ENCODE assay signal across 9 mouse cellular contexts in genomic region chr2:32495185-32495726, GRCm38 (mm10). TPM values are rescaled to one million over a fixed set of nuclear protein-coding genes. Genes with fewer than 3 reads are reported as not detected.
DNase-seq lines count a peak whose midpoint lies in the region; ATAC-seq lines count a peak whose summit lies in the region.
"Had no signal": no experiment of that assay in that cellular context is flagged by ENCODE, and none has a peak within 500 bp of the region (broad histone marks: within the 10 kb centered on the region; RNA-seq: fewer than 3 reads in every experiment).

No protein-coding gene starts in this region.

- peaks cover 12% of the 10 kb centered on the region for H3K9me3 ChIP-seq in megakaryocyte, embryonic 14.5 days
- no peaks in the 10 kb centered on the region for H3K9me3 ChIP-seq in hindbrain, embryonic 12.5 days (replicated peaks)
- H3K9me3 ChIP-seq: midbrain, embryonic 12.5 days had no signal

- H3K36me3 ChIP-seq in megakaryocyte, embryonic 14.5 days (replicated peaks; ENCODE audit: low read length), result peaks cover 6% of the 10 kb centered on the region
- no peaks in the 10 kb centered on the region for H3K36me3 ChIP-seq in hindbrain, embryonic 12.5 days
- H3K36me3 ChIP-seq: midbrain, embryonic 12.5 days had no signal

- ATAC-seq in common myeloid progenitor, adult 5-6 weeks (replicated peaks; ENCODE audit: low read depth, poor library complexity, severe bottlenecking), result peak; percentile 91
- no peak for ATAC-seq in hindbrain, embryonic 12.5 days (ENCODE audit: low FRiP score)

- whole genome bisulfite sequencing in hindbrain, embryonic 12.5 days, result 78% methylated on average over 20 of the region's 20 CpGs

- H3K4me3 ChIP-seq in megakaryocyte, embryonic 14.5 days (replicated peaks), result peak overlapping the region; percentile 90
- H3K4me3 ChIP-seq in hindbrain, embryonic 12.5 days, result no peak overlapping the region
- H3K4me3 ChIP-seq: midbrain, embryonic 12.5 days had no signal

- H3K4me1 ChIP-seq in megakaryocyte, embryonic 14.5 days, result peaks cover 59% of the 10 kb centered on the region
- H3K4me1 ChIP-seq in hindbrain, embryonic 12.5 days, result no peaks in the 10 kb centered on the region
- H3K4me1 ChIP-seq: midbrain, embryonic 12.5 days had no signal

- peak; percentile 80 to 88 for DNase-seq in CD8-positive naive resting alpha-beta T cell, adult 2 months (ENCODE audit: low read depth in 2 of 2, low spot score in 2 of 2)
- DNase-seq in kidney, postnatal 10 days, result peak; percentile 67
- DNase-seq in cerebellum, adult 8-10 months, result no peak
- no peak for DNase-seq in testis, postnatal 10 days (ENCODE audit: low spot score)
- DNase-seq in layer of hippocampus, postnatal 36 days, result no peak

- no peak overlapping the region for H3K9ac ChIP-seq in hindbrain, embryonic 12.5 days
- H3K9ac ChIP-seq: midbrain, embryonic 12.5 days had no signal

- H3K27ac ChIP-seq in hindbrain, embryonic 12.5 days, result no peak overlapping the region
- H3K27ac ChIP-seq: midbrain, embryonic 12.5 days had no signal

- H3K27me3 ChIP-seq in megakaryocyte, embryonic 14.5 days (replicated peaks), result peaks cover 15% of the 10 kb centered on the region
- H3K27me3 ChIP-seq in hindbrain, embryonic 12.5 days, result no peaks in the 10 kb centered on the region
- H3K27me3 ChIP-seq: midbrain, embryonic 12.5 days had no signal

- H3K4me2 ChIP-seq in hindbrain, embryonic 12.5 days (replicated peaks), result no peak overlapping the region
- H3K4me2 ChIP-seq: midbrain, embryonic 12.5 days had no signal

RNA-seq across cellular contexts. Expression of gene Fam102a, which starts 39.9 kb away (rescaled TPM):
- 3.6 and 3.9 TPM in 2 replicates for total RNA-seq in common myeloid progenitor, adult 5-6 weeks (2017)
- polyA plus RNA-seq in megakaryocyte, embryonic 14.5 days (2012; ENCODE audit: insufficient read depth, low replicate concordance), result 0.64 and 1.8 TPM in 2 replicates
- 12.6 and 15.5 TPM in 2 replicates for polyA plus RNA-seq in hindbrain, embryonic 12.5 days (2016; fragmentation: Nextera tagmentation; extraction: Ambion mirVana)
- 10 to 100 TPM; 69.4 to 69.8 TPM for total RNA-seq in layer of hippocampus, postnatal 36 days (2021)

RNA-seq across cellular contexts. Expression of gene Slc25a25, which starts 44.0 kb away (rescaled TPM):
- total RNA-seq in common myeloid progenitor, adult 5-6 weeks (2017), result 7.9 and 12.7 TPM in 2 replicates
- 7.3 and 7.9 TPM in 2 replicates for polyA plus RNA-seq in megakaryocyte, embryonic 14.5 days (2012; ENCODE audit: insufficient read depth, low replicate concordance)
- polyA plus RNA-seq in hindbrain, embryonic 12.5 days (2016; fragmentation: Nextera tagmentation; extraction: Ambion mirVana), result 40.2 and 41.6 TPM in 2 replicates
- total RNA-seq in layer of hippocampus, postnatal 36 days (2021), result 10 to 100 TPM; 58.1 to 60.0 TPM

RNA-seq across cellular contexts. Expression of gene Naif1, which starts 45.0 kb away (rescaled TPM):
- 2.8 and 3.3 TPM in 2 replicates for total RNA-seq in common myeloid progenitor, adult 5-6 weeks (2017)
- 3.9 and 10.8 TPM in 2 replicates for polyA plus RNA-seq in megakaryocyte, embryonic 14.5 days (2012; ENCODE audit: insufficient read depth, low replicate concordance)
- polyA plus RNA-seq in hindbrain, embryonic 12.5 days (2016; fragmentation: Nextera tagmentation; extraction: Ambion mirVana), result 5.9 and 6.2 TPM in 2 replicates
- total RNA-seq in layer of hippocampus, postnatal 36 days (2021), result 1 to 10 TPM; 4.2 to 4.4 TPM

Comparison
In these comparisons a context has a peak if more than half of its experiments do, and no peak if none do; other contexts are left out.
1. DNase-seq: peak in CD8-positive naive resting alpha-beta T cell, adult 2 months (2 of 2) and kidney, postnatal 10 days (single experiment); none in cerebellum, adult 8-10 months (single experiment), testis, postnatal 10 days (single experiment) and layer of hippocampus, postnatal 36 days (0 of 2).
2. RNA of gene Fam102a, which starts 39.9 kb away (total RNA-seq): 69.4 to 69.8 TPM in layer of hippocampus, postnatal 36 days; 3.6 to 3.9 TPM in common myeloid progenitor, adult 5-6 weeks; every median in the first group is over 10 times any median in the second.